Mouse (Mus musculus) left cerebral cortex, postnatal 10 days (tissue): ENCODE data around the gene Blm. TPM values are rescaled to one million over a fixed set of nuclear protein-coding genes. Genes with fewer than 3 reads are reported as not detected.
A peak's percentile ranks its signal among the peaks of the same experiment; 100 is the strongest.

Source experiments
- DNase-seq, 2 experiments: peaks; one replicate each; pipeline ENCODE4 v3.0.0; 2021 to 2022; ENCODE audit warnings: low spot score in 2 of 2, mixed read lengths in 1 of 2; ENCODE audit errors: extremely low spot score in 1 of 2
- intact Hi-C: fragments of 180-260 bp; cut with DNase I; formaldehyde crosslinking; loops from one replicate; pipeline ENCODE4 v1.15.1; 2025
- total RNA-seq, 2 experiments: library from RNA; stranded (reverse); gene quantifications; 2 replicates each; pipeline ENCODE4 v1.2.3; 2021

Gene Blm
- total RNA-seq, 2 experiments from 2014 or later = 6.5 to 7.6 TPM

GRCm38 (mm10) chr7:80447336-80447735, 87.6 kb downstream of the Blm start:
- intact Hi-C loops = no loop called here

GRCm38 (mm10) chr7:80446221-80446878, 88.6 kb downstream of the Blm start:
- intact Hi-C loops = no loop called here
- no peak for DNase-seq

More at GRCm38 (mm10) chr7:80447336-80447735, 87.6 kb downstream of the Blm start:
- DNase-seq = no peak

- no peak for DNase-seq
- intact Hi-C loops = no loop called here
These were observed 89.4 kb downstream of the Blm start for GRCm38 (mm10) chr7:80445492-80445891.

GRCm38 (mm10) chr7:80444401-80445249, 90.3 kb downstream of the Blm start:
- intact Hi-C loops = no loop called here
- DNase-seq = no peak

GRCm38 (mm10) chr7:80443124-80443523, 91.8 kb downstream of the Blm start:
- DNase-seq = no peak
- intact Hi-C loops = no loop called here

GRCm38 (mm10) chr7:80441986-80442904, 92.7 kb downstream of the Blm start:
- peak in 1 of 2 experiments; percentile 34 for DNase-seq
- intact Hi-C loops = no loop called here

- no peak for DNase-seq
- intact Hi-C loops = no loop called here
These were observed 94.2 kb downstream of the Blm start for GRCm38 (mm10) chr7:80440685-80441084.

- intact Hi-C loops = no loop called here
- peak in 1 of 2 experiments; percentile 46 for DNase-seq
These were observed 95.0 kb downstream of the Blm start for GRCm38 (mm10) chr7:80439789-80440488.

- intact Hi-C loops = no loop called here
- DNase-seq = no peak
These were observed 95.7 kb downstream of the Blm start for GRCm38 (mm10) chr7:80439032-80439760.

GRCm38 (mm10) chr7:80436571-80436970, 98.3 kb downstream of the Blm start:
- DNase-seq = no peak
- intact Hi-C loops = no loop called here

GRCm38 (mm10) chr7:80435594-80435993, 99.3 kb downstream of the Blm start:
- intact Hi-C loops = no loop called here
- no peak for DNase-seq

GRCm38 (mm10) chr7:80429661-80430060, 105.3 kb downstream of the Blm start:
- no peak for DNase-seq

GRCm38 (mm10) chr7:80427730-80428129, 107.2 kb downstream of the Blm start:
- intact Hi-C loops = no loop called here

More at GRCm38 (mm10) chr7:80429661-80430060, 105.3 kb downstream of the Blm start:
- intact Hi-C loops = no loop called here

GRCm38 (mm10) chr7:80426363-80426762, 108.6 kb downstream of the Blm start:
- no peak for DNase-seq
- intact Hi-C loops = no loop called here

More at GRCm38 (mm10) chr7:80427730-80428129, 107.2 kb downstream of the Blm start:
- no peak for DNase-seq

- no peak for DNase-seq
- intact Hi-C loops = no loop called here
These were observed 110.2 kb downstream of the Blm start for GRCm38 (mm10) chr7:80424722-80425121.

GRCm38 (mm10) chr7:80422759-80423480, 112.0 kb downstream of the Blm start:
- intact Hi-C loops = no loop called here
- DNase-seq = no peak

- DNase-seq = no peak
- intact Hi-C loops = no loop called here
These were observed 113.3 kb downstream of the Blm start for GRCm38 (mm10) chr7:80421576-80421975.
